Mouse (Mus musculus): ENCODE measurements around the gene Actl6a.

Gene Actl6a

DNA sequence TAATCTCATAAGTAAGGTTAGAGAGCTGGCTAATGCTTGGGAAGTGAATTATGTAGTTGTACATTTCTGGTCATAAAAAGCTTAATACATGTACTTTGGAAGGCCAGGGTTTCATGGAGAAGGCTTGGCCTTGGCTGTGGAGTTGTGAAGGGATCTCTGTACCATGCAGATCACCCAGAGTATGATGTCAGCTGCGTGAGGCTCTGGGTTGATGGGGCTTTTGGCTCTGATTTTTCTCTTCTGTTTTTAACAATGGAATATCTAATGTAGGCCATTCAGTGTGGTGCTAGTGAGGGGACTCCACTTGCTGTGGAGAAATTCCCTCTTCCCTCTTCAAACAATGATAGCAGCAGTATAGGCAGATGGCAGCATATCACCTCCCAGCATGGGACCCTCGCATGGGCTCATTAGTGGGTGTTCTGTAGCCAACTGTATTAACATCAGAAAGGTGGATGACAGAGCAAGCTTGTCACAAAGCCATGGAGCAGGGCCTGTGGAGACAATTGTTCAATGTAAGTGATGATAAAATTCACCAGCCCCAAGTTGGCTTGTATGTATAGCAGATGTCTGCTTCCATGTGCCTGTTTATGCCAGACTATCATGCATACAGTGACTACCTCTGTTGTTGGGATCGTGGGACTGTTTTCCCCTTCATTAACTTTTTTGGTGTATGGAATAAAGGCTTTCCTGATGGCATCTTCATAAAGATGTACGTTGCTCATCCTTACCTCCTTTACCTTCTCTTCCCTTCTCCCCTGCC lies 43.9 kb downstream of the Actl6a start:
- DNase-seq: no peak

DNA sequence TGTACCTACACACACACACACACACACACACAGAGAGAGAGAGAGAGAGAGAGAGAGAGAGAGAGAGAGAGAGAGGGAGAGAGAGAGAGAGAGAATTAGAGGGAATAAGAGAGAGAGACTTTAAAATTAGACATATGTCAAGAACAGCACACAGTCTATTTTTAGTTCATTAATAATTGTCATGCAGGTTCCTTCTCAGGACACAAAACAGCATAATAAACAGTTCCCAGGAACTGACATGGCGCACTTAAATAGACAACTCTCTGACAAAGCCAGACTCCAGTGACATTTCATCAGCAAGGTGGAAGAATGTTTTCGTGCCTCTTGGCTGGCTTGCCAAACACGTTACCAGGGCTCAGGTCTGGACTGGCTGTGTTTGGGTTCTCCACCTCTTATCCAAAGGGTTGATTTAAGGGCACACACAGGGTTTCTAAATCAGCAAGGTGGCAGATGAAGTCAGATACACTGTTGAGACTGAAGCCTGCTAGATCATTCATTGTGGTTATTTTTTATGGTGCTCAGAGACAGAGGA lies 48.4 kb downstream of the Actl6a start:
- DNase-seq: no peak

DNA sequence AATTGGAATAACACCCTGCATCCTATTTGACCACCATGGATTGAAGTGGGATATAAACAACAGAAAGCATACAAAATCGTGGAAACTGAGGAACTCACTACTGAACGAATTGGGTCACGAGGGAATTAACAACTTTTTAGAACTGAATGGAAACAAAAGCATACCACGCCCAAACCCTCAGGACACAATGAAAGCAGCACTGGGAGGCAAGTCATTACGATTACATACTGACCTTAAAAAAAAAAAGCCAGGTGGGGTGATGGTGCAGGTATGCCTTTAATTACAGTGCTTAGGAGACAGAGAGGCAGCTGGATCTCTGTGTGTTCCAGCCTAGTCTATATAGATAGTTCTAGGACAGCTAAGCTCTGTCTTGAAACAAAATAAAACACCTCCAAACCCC lies 53.1 kb downstream of the Actl6a start:
- DNase-seq: no peak

DNA sequence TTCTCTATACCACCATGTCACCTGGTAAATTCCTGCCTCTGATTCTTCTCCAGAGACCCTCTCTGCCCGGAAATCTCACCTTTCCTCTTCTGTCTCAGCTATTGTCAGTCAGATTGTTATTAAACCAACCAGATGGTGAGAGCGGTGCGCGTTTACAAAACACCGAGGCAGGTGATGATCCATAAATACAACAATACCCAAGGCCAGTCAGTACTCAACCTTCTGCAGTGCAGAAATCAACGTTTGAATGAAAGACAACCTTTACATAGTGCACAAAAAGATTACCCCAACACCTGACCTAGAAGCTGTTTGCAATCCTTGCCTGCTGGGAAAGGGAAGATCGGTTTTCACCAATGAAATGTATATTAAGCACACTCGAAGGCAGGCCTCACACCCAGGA lies 56.9 kb downstream of the Actl6a start:
- no peak for DNase-seq

DNA sequence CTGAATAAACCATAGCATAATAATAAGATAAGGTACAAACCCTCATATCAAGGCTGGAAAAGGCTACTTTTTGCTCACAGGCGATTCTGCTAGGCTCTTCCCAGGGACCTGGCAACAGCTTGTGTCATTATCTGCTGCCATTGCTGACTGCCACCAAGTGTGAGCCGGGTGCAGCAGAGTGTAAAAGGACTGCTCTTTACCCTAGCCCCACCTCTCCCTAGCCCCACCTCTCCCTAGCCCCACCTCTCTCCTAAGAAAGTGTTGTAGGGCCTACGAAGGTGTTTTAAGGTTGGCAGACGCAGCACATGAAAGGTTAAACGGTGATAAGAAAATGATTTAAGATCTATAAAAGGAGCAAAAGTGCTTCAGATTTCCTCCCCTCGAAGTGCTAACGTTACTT lies 57.8 kb downstream of the Actl6a start:
- DNase-seq: no peak

DNA sequence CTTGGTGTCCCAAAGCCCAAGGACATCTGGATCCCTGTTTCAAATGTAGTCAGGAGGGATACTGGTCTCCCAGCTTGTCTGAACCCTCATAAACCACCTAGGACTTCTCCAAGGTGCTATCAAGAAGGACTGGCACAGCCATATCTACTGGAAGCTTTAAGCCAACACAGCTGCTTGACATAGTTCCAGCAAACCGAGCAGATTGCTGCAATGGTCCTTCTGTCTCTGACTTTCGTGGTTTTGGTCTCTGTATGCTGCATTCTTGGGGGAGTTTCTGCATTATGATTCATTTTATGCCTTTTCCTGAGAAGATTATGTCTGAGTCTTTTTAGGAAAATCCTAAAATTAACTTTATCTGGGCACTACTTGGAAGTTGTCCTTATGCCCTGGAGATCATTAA lies 64.7 kb downstream of the Actl6a start:
- no peak for DNase-seq

Measured in retina, postnatal 1 day (tissue).